Mouse (Mus musculus): ENCODE measurements around the gene Car5a. TPM values are rescaled to one million over a fixed set of nuclear protein-coding genes. Genes with fewer than 3 reads are reported as not detected.

Gene Car5a
- polyA plus RNA-seq, 1 experiment from 2014 or later: 0.51 TPM

DNA sequence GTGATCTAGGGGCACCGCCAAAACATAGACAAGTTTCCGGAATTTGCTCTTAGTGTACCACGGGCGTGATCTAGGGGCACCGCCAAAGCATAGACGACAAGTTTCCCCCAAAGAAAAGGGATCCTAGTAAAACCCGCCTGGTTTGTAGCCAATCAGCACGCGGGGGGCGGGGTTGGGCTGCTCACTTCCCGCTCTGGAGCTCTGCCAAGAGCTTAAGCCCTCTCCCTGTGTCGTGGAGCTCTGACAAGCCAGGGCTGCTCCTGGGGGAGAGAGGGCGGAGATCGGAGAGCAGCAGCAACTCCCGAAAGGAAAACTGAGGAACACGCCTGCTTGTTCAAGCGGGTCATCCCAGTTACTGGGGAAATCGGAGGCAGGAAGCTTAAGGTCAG, 3.0 kb upstream of the Car5a start:
- ATAC-seq (ENCODE audit: insufficient number of reproducible peaks, insufficient read depth, low FRiP score, low TSS enrichment, low read depth): peak; percentile 41
- H3K27ac ChIP-seq: peak overlapping the region; percentile 95
- H3K27me3 ChIP-seq: no peaks in the 10 kb centered on the region; the same call in 1 of the 2 replicates
- H3K4me2 ChIP-seq: peak overlapping the region; percentile 70
- 1% methylated on average over 18 of the region's 18 CpGs for WGBS
- peak overlapping the region; percentile 40 for H3K4me3 ChIP-seq (replicated peaks)
- peaks cover 2% of the 10 kb centered on the region; the same call in 1 of the 2 replicates for H3K36me3 ChIP-seq
- H3K9ac ChIP-seq (replicated peaks): peak overlapping the region; percentile 57
- peaks cover 42% of the 10 kb centered on the region for H3K4me1 ChIP-seq (replicated peaks)
- H3K9me3 ChIP-seq: no peaks in the 10 kb centered on the region

DNA sequence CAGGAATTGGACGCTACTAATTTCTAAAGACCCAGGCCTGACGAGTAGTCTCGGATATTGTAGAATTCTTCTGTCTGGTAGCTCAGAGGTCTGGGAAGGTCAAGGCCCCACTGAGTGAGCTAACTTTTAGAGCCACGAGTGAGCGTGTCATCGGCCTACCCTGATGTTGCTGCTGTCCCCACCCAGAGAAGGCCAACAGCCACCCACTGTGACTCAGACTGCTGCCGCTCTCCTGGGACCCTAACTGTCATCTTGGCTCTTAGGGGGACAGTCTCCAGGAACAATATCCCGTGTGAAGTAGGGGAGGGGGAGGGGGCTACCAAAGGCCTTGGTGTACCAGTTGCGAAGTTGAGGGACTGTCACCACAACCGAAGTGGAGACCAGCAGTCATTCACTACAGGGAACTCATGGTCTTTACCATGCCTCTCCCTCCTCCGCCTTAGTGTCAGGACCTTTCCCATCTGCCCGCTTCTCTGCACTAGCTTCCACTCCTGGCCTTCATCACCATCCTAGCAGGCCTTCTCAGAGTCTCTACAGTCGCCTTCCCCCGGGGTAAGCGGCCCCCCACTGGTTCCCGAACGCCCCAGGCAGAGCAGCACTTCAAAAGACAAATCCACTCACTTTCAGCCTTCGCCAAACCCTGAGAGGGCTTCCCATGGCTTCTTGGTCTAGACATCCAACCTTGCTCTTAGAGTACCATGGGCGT, 2.5 kb upstream of the Car5a start:
- peak overlapping the region; percentile 57 for H3K9ac ChIP-seq (replicated peaks)
- H3K4me3 ChIP-seq (replicated peaks): peak overlapping the region; percentile 40
- H3K4me1 ChIP-seq (replicated peaks): peaks cover 37% of the 10 kb centered on the region
- no peak for ATAC-seq (ENCODE audit: insufficient number of reproducible peaks, insufficient read depth, low FRiP score, low TSS enrichment, low read depth)
- peak overlapping the region; percentile 70 for H3K4me2 ChIP-seq
- peak overlapping the region; percentile 95 for H3K27ac ChIP-seq
- no peaks in the 10 kb centered on the region for H3K9me3 ChIP-seq
- no peaks in the 10 kb centered on the region for H3K36me3 ChIP-seq
- WGBS: 31% methylated on average over 19 of the region's 19 CpGs
- no peaks in the 10 kb centered on the region; the same call in 1 of the 2 replicates for H3K27me3 ChIP-seq

GRCm38 (mm10) chr8:121946351-121946750, 1.6 kb upstream of the Car5a start:
- Histone ChIP-seq H3K4me1 (replicated peaks) (peaks cover 28% of the 10 kb centered on the region), H3K4me3 (replicated peaks) (no peak overlapping the region), H3K4me2 (no peak overlapping the region), H3K27me3 (no peaks in the 10 kb centered on the region; the same call in 1 of the 2 replicates), H3K27ac (no peak overlapping the region), H3K9ac (replicated peaks) (no peak overlapping the region), H3K36me3 (no peaks in the 10 kb centered on the region), H3K9me3 (no peaks in the 10 kb centered on the region)
- ATAC-seq (ENCODE audit: insufficient number of reproducible peaks, insufficient read depth, low FRiP score, low TSS enrichment, low read depth): no peak
- 81% methylated on average over 7 of the region's 7 CpGs for WGBS

GRCm38 (mm10) chr8:121943716-121944115, 988 bp downstream of the Car5a start:
- ATAC-seq (ENCODE audit: insufficient number of reproducible peaks, insufficient read depth, low FRiP score, low TSS enrichment, low read depth): no peak
- no peak overlapping the region for H3K9ac ChIP-seq (replicated peaks)
- no peaks in the 10 kb centered on the region for H3K9me3 ChIP-seq
- H3K36me3 ChIP-seq: no peaks in the 10 kb centered on the region
- WGBS: 84% methylated on average over 8 of the region's 8 CpGs
- no peak overlapping the region for H3K4me3 ChIP-seq (replicated peaks)
- H3K27me3 ChIP-seq: no peaks in the 10 kb centered on the region; the same call in 1 of the 2 replicates
- no peak overlapping the region for H3K4me2 ChIP-seq
- no peak overlapping the region for H3K27ac ChIP-seq
- peaks cover 20% of the 10 kb centered on the region for H3K4me1 ChIP-seq (replicated peaks)

DNA sequence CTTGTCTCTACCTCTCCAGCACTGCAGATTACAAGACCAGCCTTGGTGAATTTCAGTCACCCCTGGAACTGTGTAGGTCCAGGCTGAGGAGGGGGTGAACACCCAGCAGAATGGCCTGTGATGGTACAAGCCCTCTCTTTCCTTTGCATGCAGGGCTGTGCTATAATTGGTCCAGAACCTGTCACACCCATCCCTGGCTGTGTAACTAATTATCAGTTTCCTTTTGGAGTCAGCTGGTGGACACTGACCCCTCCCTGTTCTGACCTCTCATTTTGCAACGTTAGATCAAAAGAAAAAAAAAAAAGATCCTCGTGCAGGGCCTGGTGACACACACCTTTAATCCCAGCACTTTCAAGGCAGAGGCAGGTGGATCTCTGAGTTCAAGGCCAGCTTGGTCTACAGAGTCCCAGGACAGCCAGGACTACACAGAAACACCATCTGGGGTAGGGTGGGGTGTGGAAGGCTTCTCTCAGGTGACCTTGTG, 1.6 kb downstream of the Car5a start:
- Histone ChIP-seq H3K4me2 (no peak overlapping the region), H3K4me3 (replicated peaks) (no peak overlapping the region), H3K36me3 (no peaks in the 10 kb centered on the region), H3K9ac (replicated peaks) (no peak overlapping the region), H3K9me3 (no peaks in the 10 kb centered on the region), H3K27ac (no peak overlapping the region), H3K27me3 (no peaks in the 10 kb centered on the region; the same call in 1 of the 2 replicates), H3K4me1 (replicated peaks) (peaks cover 14% of the 10 kb centered on the region)
- 11% methylated on average over 2 of the region's 2 CpGs for WGBS
- ATAC-seq (ENCODE audit: insufficient number of reproducible peaks, insufficient read depth, low FRiP score, low TSS enrichment, low read depth): no peak

DNA sequence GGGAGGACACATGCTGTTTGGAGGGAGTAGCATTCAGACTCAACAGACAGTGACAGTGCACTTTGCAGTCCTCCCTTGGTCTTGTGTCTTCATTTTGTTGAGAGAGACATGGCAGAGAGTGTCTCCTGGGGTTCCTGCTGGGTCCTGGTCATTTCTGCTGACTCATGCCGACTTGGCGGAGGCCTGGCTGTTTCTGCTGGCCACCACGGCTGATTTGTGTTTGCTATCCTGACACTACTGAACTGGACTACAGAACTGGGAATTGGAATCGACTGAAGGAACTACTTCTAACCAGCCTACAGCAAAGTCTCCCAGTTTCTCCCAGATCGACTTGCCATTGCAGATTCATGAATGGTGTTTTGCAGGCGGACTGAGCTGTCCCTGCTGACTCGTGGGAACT, 6.0 kb downstream of the Car5a start:
- Histone ChIP-seq H3K27ac (no peak overlapping the region), H3K36me3 (no peaks in the 10 kb centered on the region), H3K4me3 (replicated peaks) (no peak overlapping the region), H3K9me3 (no peaks in the 10 kb centered on the region), H3K4me2 (no peak overlapping the region), H3K9ac (replicated peaks) (no peak overlapping the region), H3K4me1 (replicated peaks) (peaks cover 11% of the 10 kb centered on the region), H3K27me3 (no peaks in the 10 kb centered on the region; the same call in 1 of the 2 replicates)
- WGBS: 91% methylated on average over 7 of the region's 7 CpGs
- no peak for ATAC-seq (ENCODE audit: insufficient number of reproducible peaks, insufficient read depth, low FRiP score, low TSS enrichment, low read depth)

DNA sequence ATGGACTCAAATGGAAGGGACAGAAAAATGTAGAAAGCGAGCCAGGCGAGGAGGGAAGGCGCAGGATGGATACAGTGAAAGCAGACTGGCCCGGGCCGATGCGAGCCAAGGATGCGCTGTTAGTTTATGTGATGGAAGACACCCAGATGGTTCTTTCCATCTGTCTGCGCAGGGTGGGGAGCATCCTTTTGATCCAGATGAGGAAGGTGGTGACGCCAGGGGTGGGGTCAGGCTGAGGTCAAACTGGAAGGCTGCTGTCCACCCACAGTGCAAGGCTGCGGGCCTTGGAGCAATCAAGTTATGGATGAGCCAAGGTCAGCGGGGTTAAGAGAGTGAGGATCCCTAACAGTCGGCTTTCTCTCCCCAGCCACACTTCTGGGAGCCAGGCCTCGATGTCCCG, 8.3 kb downstream of the Car5a start:
- Histone ChIP-seq H3K4me1 (replicated peaks) (peaks cover 11% of the 10 kb centered on the region), H3K9me3 (no peaks in the 10 kb centered on the region), H3K27me3 (no peaks in the 10 kb centered on the region; the same call in 1 of the 2 replicates), H3K4me2 (no peak overlapping the region), H3K4me3 (replicated peaks) (no peak overlapping the region), H3K27ac (no peak overlapping the region), H3K9ac (replicated peaks) (no peak overlapping the region), H3K36me3 (no peaks in the 10 kb centered on the region)
- 47% methylated on average over 14 of the region's 14 CpGs for WGBS
- no peak for ATAC-seq (ENCODE audit: insufficient number of reproducible peaks, insufficient read depth, low FRiP score, low TSS enrichment, low read depth)

DNA sequence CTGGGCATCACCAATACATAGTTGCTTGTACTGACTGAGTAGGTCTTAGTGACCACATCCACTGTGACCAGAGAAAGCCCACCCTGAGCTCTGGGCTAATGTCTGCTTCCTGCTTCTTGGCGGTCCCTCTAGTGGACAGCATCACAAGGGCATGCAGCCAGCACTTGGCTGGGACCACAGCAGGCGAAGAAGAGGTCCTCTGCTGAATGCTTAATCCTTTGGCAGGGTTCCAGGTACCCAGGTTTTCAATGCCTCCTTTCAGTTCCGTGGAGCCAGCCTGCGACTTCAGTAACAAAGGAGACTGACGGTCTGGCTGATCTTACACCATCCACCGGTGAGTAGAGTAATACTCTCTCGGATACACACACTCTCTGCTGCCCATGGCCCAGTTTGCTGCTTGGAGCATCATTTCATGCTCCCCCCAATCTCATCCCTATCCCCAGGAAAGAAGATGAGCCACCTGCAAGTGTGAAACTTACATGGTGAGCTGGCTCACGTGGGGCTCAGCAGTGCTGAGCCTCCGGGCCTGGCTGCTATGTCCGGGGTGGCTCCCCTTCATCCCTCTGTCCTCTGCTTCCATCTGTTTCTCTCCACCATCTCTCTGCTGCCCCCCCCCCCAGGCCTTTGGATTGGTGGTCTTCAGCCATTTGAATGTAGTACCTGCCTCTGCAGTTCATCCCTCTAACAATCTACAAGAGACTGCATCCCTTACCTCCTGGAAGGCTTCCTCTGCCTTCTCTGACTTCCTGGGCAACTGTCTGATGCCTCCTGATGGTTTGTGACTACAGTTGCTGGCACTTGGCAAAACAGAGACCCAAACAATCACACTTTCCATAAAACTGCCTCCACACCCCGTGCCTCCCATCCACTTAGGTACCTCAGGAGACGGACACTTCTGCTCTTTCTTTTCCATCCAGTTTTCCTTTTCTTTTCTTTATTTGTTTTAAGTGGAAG, 9.1 kb downstream of the Car5a start:
- no peak overlapping the region for H3K4me2 ChIP-seq
- peaks cover 11% of the 10 kb centered on the region for H3K4me1 ChIP-seq (replicated peaks)
- H3K27ac ChIP-seq: 0 out of 2 replicates have a peak overlapping the region, but pooled peaks have one; percentile 37
- ATAC-seq (ENCODE audit: insufficient number of reproducible peaks, insufficient read depth, low FRiP score, low TSS enrichment, low read depth): no peak
- no peak overlapping the region for H3K9ac ChIP-seq (replicated peaks)
- no peaks in the 10 kb centered on the region for H3K36me3 ChIP-seq
- H3K9me3 ChIP-seq: no peaks in the 10 kb centered on the region
- no peaks in the 10 kb centered on the region; the same call in 1 of the 2 replicates for H3K27me3 ChIP-seq
- WGBS: 55% methylated on average over 12 of the region's 12 CpGs
- no peak overlapping the region for H3K4me3 ChIP-seq (replicated peaks)

DNA sequence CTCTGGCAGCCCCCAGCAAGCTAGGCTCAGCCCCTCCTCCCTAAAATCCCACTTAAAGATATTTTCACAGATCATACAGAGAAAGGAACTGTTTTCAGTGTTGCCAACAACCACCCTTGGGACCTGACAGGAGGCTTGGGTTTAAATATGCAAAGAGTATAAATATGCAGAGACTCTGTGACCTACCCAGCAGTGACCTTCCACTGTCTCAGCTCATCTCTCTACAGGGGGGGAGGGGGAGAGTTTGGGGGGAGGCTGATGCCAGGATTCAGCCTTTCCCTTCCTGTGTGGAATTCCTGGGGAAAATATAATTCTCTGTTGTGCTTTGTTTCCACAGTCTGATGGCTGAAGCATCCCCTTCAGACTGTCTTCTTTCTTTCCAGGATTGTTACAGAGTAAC, 9.8 kb downstream of the Car5a start:
- Histone ChIP-seq H3K27ac (0 out of 2 replicates have a peak overlapping the region, but pooled peaks have one; percentile 37), H3K9ac (replicated peaks) (no peak overlapping the region), H3K4me2 (no peak overlapping the region), H3K4me3 (replicated peaks) (no peak overlapping the region), H3K9me3 (no peaks in the 10 kb centered on the region), H3K36me3 (no peaks in the 10 kb centered on the region), H3K4me1 (replicated peaks) (peaks cover 11% of the 10 kb centered on the region), H3K27me3 (no peaks in the 10 kb centered on the region; the same call in 1 of the 2 replicates)
- no peak for ATAC-seq (ENCODE audit: insufficient number of reproducible peaks, insufficient read depth, low FRiP score, low TSS enrichment, low read depth)

GRCm38 (mm10) chr8:121934506-121934905, 10.2 kb downstream of the Car5a start:
- no peak for ATAC-seq (ENCODE audit: insufficient number of reproducible peaks, insufficient read depth, low FRiP score, low TSS enrichment, low read depth)
- Histone ChIP-seq H3K9me3 (no peaks in the 10 kb centered on the region), H3K36me3 (no peaks in the 10 kb centered on the region)

More at GRCm38 (mm10) chr8:121934506-121934905, 10.2 kb downstream of the Car5a start:
- H3K4me2 ChIP-seq: no peak overlapping the region
- no peaks in the 10 kb centered on the region; the same call in 1 of the 2 replicates for H3K27me3 ChIP-seq
- 0 out of 2 replicates have a peak overlapping the region, but pooled peaks have one; percentile 37 for H3K27ac ChIP-seq
- WGBS: 36% methylated on average over 4 of the region's 4 CpGs
- no peak overlapping the region for H3K4me3 ChIP-seq (replicated peaks)
- H3K9ac ChIP-seq (replicated peaks): no peak overlapping the region
- peaks cover 11% of the 10 kb centered on the region for H3K4me1 ChIP-seq (replicated peaks)

Data from limb, embryonic 12.5 days (tissue).